Mouse (Mus musculus) kidney, adult 2 months (tissue): Measurements from ENCODE around the gene Thbs4. TPM values are rescaled to one million over a fixed set of nuclear protein-coding genes. Genes with fewer than 3 reads are reported as not detected.

ENCODE experiments used
- DNase-seq: peaks from one replicate; pipeline ENCODE4 v3.0.0; 2021
- H3K27ac ChIP-seq: fragments of 200-500 bp; 2 replicates; pipeline ENCODE4 v1.5.1; 2012; ENCODE audit warnings: low read depth, low read length, control low read depth, inconsistent platforms; ENCODE audit not compliant: insufficient read depth
- H3K27me3 ChIP-seq: fragments of 200-500 bp; replicated peaks from 2 replicates; pipeline ENCODE4 v1.6.1; 2012; ENCODE audit warnings: mild to moderate bottlenecking, moderate library complexity, low read length, inconsistent platforms; ENCODE audit not compliant: control insufficient read depth, insufficient read depth
- H3K36me3 ChIP-seq: fragments of 200-500 bp; 2 replicates; pipeline ENCODE4 v1.6.1; 2012; ENCODE audit warnings: mild to moderate bottlenecking, moderate library complexity, low read length, inconsistent platforms; ENCODE audit not compliant: control insufficient read depth, insufficient read depth
- H3K4me1 ChIP-seq: fragments of 200-500 bp; 2 replicates; pipeline ENCODE4 v1.6.1; 2011; ENCODE audit warnings: low read length; ENCODE audit not compliant: control insufficient read depth, insufficient read depth
- H3K4me3 ChIP-seq: fragments of 200-500 bp; 2 replicates; pipeline ENCODE4 v1.5.1; 2011; ENCODE audit warnings: mild to moderate bottlenecking, low read depth, low read length, control low read depth; ENCODE audit not compliant: insufficient read depth
- CTCF ChIP-seq: fragments of 200-500 bp; conservative IDR thresholded peaks from 2 replicates; pipeline ENCODE4 v1.5.1; 2011; ENCODE audit warnings: low read depth, mild to moderate bottlenecking, control low read depth, low read length, moderate library complexity, mixed read lengths; ENCODE audit not compliant: insufficient read depth, insufficient read length
- POLR2A ChIP-seq: fragments of 200-500 bp; IDR thresholded peaks from one replicate; pipeline ENCODE4 v1.6.1; 2011; ENCODE audit warnings: low read depth, low read length, control low read depth
- WGBS: fragments of 180-500 bp; shearing (Covaris S2); methylation state at CpG from one replicate; pipeline ENCODE4 v1.1.7; 2018; 5-methylcytosine and 5-hydroxymethylcytosine counted together
- polyA plus RNA-seq: library from polyadenylated mRNA; depleted of rRNA; stranded (reverse); fragments of >200 nt; gene quantifications from 2 replicates; pipeline ENCODE4 v1.2.3, GENCODE M21; 2012

The Thbs4 gene
- polyA plus RNA-seq, 1 experiment, result 3.1 TPM

GRCm38 (mm10) chr13:92735693-92736092 is 58.9 kb downstream of the Thbs4 start:
- TF ChIP-seq CTCF, result no peak
- TF ChIP-seq POLR2A, result no peak
- no peak overlapping the region for H3K4me3 ChIP-seq
- no peaks in the 10 kb centered on the region for H3K27me3 ChIP-seq
- no peak overlapping the region for H3K27ac ChIP-seq
- no peaks in the 10 kb centered on the region for H3K4me1 ChIP-seq
- 89% methylated on average over 1 of the region's 1 CpGs for WGBS
- no peak for DNase-seq
- H3K36me3 ChIP-seq, result no peaks in the 10 kb centered on the region

- TF ChIP-seq POLR2A, result no peak
- no peak for TF ChIP-seq CTCF
- no peak overlapping the region for H3K27ac ChIP-seq
- H3K4me1 ChIP-seq, result no peaks in the 10 kb centered on the region
- no peak overlapping the region for H3K4me3 ChIP-seq
- no peak for DNase-seq
- WGBS, result 89% methylated on average over 11 of the region's 11 CpGs
- H3K36me3 ChIP-seq, result no peaks in the 10 kb centered on the region
- no peaks in the 10 kb centered on the region for H3K27me3 ChIP-seq
Measured at GRCm38 (mm10) chr13:92733741-92734140, 60.9 kb downstream of the Thbs4 start.

DNA sequence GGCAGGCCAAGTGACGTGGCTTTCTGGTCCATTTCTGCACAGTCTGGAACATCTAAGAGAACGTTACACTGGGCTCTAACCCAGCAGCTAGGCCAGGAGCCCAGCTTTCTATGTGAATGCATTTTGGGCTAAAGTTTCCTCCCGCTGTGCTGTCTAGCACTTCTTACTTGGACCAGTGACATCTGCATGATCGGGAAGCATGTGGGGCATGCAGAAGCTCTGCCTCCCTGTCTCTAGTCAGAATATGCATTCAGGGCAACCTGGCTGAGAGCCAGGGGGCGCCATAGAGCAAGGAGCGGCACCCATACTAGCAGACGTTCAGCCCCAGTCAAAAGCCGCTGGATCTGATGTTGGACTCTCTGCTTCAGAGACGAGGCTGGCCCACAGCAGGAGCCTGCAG is 61.4 kb downstream of the Thbs4 start:
- WGBS, result 45% methylated on average over 9 of the region's 9 CpGs
- no peaks in the 10 kb centered on the region for H3K36me3 ChIP-seq
- peak; percentile 44 for DNase-seq
- H3K4me3 ChIP-seq, result no peak overlapping the region
- no peaks in the 10 kb centered on the region for H3K27me3 ChIP-seq
- peak; percentile 60 for TF ChIP-seq CTCF
- TF ChIP-seq POLR2A, result no peak
- H3K27ac ChIP-seq, result no peak overlapping the region
- no peaks in the 10 kb centered on the region for H3K4me1 ChIP-seq

GRCm38 (mm10) chr13:92732836-92733235 is 61.8 kb downstream of the Thbs4 start:
- Histone ChIP-seq H3K36me3 (no peaks in the 10 kb centered on the region), H3K4me3 (no peak overlapping the region), H3K27ac (no peak overlapping the region), H3K4me1 (no peaks in the 10 kb centered on the region), H3K27me3 (no peaks in the 10 kb centered on the region)
- DNase-seq, result no peak
- no peak for TF ChIP-seq POLR2A
- TF ChIP-seq CTCF, result no peak
- 82% methylated on average over 5 of the region's 5 CpGs for WGBS

GRCm38 (mm10) chr13:92731811-92732210 is 62.8 kb downstream of the Thbs4 start:
- no peaks in the 10 kb centered on the region for H3K4me1 ChIP-seq
- 88% methylated on average over 6 of the region's 6 CpGs for WGBS
- H3K27me3 ChIP-seq, result no peaks in the 10 kb centered on the region
- no peak for DNase-seq
- H3K36me3 ChIP-seq, result no peaks in the 10 kb centered on the region
- TF ChIP-seq POLR2A (no peak), CTCF (no peak)
- H3K27ac ChIP-seq, result no peak overlapping the region
- H3K4me3 ChIP-seq, result no peak overlapping the region

- H3K4me3 ChIP-seq, result no peak overlapping the region
- 38% methylated on average over 13 of the region's 13 CpGs for WGBS
- no peaks in the 10 kb centered on the region for H3K36me3 ChIP-seq
- TF ChIP-seq POLR2A (no peak), CTCF (no peak)
- no peaks in the 10 kb centered on the region for H3K4me1 ChIP-seq
- no peaks in the 10 kb centered on the region for H3K27me3 ChIP-seq
- DNase-seq, result no peak
- H3K27ac ChIP-seq, result no peak overlapping the region
Measured at GRCm38 (mm10) chr13:92729811-92730210, 64.8 kb downstream of the Thbs4 start.

DNA sequence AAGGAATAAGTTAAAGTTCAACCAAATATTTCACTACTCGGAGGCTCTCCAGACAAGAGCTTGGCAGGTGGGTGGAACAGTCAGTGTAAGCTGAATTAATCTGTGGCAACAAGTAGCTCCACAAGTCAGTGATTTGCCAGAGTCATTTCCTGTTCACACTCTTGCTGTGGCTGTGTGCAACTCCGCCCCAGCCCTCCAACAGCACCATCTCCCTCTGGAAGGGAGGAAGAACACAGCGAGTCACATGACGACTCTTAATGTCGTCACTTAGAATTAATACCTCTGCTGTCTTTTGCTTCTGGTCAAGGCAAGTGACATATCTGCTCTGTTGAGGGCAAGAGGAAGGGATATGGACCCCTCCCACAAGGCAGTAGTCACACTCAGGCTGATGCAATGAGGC is 72.2 kb downstream of the Thbs4 start:
- H3K27me3 ChIP-seq, result no peaks in the 10 kb centered on the region
- TF ChIP-seq POLR2A (no peak), CTCF (no peak)
- no peak for DNase-seq
- WGBS, result 39% methylated on average over 5 of the region's 5 CpGs
- H3K4me3 ChIP-seq, result no peak overlapping the region
- no peaks in the 10 kb centered on the region for H3K36me3 ChIP-seq
- no peaks in the 10 kb centered on the region for H3K4me1 ChIP-seq
- H3K27ac ChIP-seq, result no peak overlapping the region

DNA sequence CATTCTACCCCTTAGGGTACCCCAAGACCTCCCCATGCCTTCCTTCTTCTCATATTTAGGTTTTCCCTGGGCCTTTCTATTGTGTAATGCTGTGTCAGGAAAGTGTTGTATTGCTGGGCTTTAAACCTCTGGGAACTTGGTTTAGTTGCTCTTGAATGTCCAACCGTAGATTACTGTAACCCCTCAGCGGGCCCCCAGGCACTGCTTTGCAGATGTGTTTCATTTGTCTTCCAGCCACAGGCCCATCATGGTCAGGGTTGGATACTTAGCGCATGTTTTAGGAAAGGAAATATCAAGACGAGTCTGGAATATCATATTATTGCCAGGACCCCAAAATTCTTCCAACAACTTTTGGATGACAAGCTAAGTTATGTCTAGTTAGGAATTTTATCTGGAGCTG is 73.6 kb downstream of the Thbs4 start:
- Histone ChIP-seq H3K36me3 (no peaks in the 10 kb centered on the region), H3K27ac (no peak overlapping the region), H3K4me3 (no peak overlapping the region), H3K4me1 (no peaks in the 10 kb centered on the region), H3K27me3 (no peaks in the 10 kb centered on the region)
- no peak for TF ChIP-seq CTCF
- TF ChIP-seq POLR2A, result no peak
- WGBS, result 89% methylated on average over 4 of the region's 4 CpGs
- no peak for DNase-seq
